Mouse (Mus musculus): ENCODE measurements around the gene Lca5. TPM values are rescaled to one million over a fixed set of nuclear protein-coding genes. Genes with fewer than 3 reads are reported as not detected.
A peak's percentile ranks its signal among the peaks of the same experiment; 100 is the strongest.

Lca5 gene
- total RNA-seq, 1 experiment from 2014 or later, result 4.8 TPM

DNA sequence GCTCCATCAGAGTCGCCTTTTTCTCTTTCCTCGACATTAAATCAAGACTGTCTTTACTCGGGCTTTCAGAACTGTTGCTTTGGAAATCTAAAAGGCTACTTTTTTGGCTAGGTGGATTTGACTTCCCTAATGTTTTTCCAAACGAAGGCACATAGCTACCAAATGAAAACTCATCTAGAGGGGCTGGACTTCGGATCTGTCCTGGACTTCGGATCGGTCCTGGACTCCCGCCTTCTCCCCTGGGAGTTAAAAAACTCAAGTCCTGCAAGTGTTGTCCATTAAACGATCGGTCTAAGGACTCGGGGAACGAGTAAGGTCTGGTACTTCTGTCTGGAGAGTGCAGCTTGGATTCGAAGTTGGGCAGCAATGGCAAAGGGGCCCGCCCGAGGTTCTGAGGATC lies 45.5 kb downstream of the Lca5 start:
- ATAC-seq (replicated peaks; ENCODE audit: low read depth, poor library complexity, severe bottlenecking), result no peak

GRCm38 (mm10) chr9:83391996-83392395 lies 48.9 kb downstream of the Lca5 start:
- 0 out of 2 replicates have a peak, but pooled peaks have one; percentile 11 for ATAC-seq (replicated peaks; ENCODE audit: low read depth, poor library complexity, severe bottlenecking)

DNA sequence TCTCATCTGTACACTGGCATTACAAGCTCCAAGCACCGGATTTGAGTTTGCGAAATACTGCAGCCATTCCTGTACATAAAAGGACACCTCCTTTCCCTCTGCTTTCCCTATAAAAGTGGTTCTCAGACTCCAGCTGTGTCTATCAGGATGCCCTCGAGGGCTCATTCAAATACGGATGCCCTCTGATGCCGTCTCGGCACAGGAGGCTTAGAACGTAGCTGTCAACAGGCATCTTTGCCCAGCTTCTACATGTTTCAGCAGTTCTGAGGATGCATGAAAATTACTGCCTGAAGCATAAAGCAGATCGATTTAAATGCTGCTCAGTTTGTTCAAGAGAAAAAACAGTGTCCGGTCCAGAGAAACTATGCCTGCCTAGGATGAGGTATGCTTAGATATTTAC lies 51.4 kb downstream of the Lca5 start:
- no peak for ATAC-seq (replicated peaks; ENCODE audit: low read depth, poor library complexity, severe bottlenecking)

GRCm38 (mm10) chr9:83386264-83386855 lies 54.6 kb downstream of the Lca5 start:
- ATAC-seq (replicated peaks; ENCODE audit: low read depth, poor library complexity, severe bottlenecking), result no peak

DNA sequence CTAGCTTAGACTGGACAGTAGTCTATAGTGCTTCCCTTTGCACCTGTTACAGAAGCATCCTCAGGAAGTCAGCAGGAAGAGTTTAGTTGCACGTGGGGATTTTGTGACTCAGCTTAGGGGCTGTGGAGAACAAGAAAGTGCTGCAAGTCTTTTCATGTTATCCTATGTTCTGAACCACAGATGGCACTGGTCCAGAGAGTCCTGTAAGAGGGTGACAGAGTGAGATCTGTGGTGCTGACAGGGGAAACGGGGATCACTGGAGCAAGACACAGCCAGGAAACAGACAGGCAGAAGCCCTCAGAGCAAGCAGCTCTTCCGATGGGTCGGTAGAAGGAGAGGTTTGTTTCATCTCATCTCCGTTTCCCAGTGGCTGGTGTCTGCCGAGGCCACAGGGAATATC lies 55.6 kb downstream of the Lca5 start:
- ATAC-seq (replicated peaks; ENCODE audit: low read depth, poor library complexity, severe bottlenecking), result peak; percentile 47

DNA sequence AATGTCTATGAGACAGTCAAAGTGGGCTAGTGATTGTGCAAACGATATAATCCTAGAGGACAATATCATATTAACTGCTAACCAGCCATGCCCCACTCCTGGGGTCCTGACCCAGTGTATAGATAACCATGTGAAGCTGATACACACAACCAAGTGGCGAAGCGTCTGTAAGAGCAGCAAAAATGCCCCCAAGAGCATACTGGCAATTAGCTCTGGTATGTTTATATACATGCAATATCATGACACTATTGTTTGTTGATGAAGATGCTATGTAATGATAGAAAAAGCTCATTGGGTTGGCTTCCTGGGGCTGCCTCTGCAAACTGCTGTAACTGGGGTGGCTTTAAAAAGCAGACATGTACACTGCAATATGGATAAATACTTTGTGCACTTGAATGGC lies 57.7 kb downstream of the Lca5 start:
- ATAC-seq (replicated peaks; ENCODE audit: low read depth, poor library complexity, severe bottlenecking), result no peak

DNA sequence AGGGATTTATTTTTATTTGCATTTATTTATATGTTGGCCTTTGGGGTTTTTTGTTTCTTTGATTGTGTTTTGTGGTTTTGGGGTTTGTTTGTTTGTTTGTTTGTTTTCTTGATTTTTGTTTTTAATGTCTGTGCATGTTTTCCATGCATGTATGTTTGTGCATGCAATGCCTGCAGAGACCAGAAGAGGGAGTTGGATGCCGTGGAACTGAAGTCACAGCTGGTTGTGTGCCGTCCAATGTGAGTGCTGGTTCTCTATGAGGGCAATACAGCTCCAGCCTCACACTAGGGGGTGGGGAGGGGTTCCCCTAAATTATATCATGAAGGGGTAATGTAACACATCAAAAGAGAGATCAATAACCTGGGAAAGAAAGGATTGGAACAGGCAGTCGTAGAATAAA lies 58.2 kb downstream of the Lca5 start:
- ATAC-seq (replicated peaks; ENCODE audit: low read depth, poor library complexity, severe bottlenecking), result peak; percentile 73

DNA sequence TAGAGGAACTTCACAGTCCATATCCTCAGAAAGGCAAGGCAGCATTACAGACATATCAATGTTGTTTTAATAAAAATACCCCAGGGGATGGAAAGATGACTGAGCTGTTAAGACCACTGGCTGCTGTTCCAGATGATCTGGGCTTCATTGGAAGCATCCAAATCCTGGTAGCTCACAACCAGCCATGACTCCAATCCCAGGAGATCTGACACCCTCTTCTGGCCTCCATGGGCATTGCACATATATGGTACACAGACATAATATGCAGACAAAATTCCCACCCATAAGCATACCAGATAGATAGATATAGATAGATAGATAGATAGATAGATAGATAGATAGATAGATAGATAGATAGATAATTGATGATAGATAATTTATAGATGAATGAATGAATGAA lies 59.6 kb downstream of the Lca5 start:
- no peak for ATAC-seq (replicated peaks; ENCODE audit: low read depth, poor library complexity, severe bottlenecking)

GRCm38 (mm10) chr9:83379661-83380060 lies 61.3 kb downstream of the Lca5 start:
- ATAC-seq (replicated peaks; ENCODE audit: low read depth, poor library complexity, severe bottlenecking), result no peak

DNA sequence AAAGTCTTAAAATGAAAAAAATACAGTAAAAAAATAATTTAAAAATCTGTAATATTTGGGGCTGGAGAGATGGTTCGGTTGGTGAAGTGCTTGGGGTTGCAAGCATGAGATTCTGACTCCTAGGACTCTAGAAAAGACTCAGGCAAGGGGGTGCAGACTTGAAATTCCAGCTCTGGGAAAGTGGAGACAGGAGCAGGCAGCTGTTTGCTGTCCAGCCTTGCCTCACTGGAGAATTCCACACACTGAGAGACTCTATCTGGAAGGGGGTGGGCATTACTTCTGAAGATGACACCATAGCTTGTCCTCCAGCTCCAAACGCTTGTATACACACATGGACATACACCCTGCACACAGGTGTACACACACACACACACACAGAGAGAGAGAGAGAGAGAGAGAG lies 63.8 kb downstream of the Lca5 start:
- ATAC-seq (replicated peaks; ENCODE audit: low read depth, poor library complexity, severe bottlenecking), result no peak

DNA sequence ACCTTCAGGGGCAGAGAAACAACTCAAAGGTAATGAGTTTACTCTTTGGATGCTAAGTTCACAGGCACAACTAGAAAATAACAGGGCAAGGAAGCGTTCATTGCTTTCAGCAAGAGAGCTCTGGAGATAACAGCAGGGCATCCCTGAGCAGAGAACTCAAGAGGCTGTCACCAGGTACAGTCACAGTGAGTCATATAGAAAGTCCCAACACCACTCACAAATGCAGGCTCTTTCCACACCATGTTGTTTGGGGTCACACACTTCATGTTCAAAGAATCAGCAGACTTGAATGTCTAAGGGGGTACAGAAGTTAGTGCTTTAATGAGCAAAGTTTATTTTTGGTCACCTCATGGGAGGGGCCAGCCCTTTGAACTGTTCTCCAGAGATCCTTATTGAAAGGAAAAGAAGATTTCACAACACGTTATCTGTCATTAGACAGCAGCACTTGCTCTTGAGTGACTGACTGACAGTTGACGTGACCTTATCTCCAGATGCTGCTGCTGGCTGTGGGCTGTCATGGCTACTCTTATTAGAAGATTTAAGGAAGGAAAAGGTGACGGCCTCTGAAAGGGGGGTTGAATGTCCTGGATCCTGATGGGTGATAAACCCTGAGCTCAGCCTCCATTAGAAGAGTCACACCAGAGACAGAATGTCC lies 65.3 kb downstream of the Lca5 start:
- peak; percentile 73 for ATAC-seq (replicated peaks; ENCODE audit: low read depth, poor library complexity, severe bottlenecking)

DNA sequence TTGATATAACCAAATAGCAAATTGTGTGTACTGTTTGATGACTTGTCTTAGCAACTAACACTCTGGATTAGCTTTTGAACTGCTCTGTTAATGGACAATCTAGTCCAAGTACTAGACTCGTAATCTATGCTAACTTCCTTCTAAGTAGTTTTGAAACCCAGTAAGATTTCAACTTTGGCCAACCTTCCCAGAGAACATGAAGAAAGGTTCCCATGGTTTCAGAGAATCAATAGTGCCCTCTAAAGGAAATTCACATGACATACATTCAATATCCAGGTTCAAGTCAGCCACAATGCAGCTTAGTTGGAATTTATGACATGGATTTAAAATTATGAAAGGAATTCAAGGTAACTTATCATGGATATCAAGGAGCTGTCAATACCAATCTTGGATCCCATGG lies 70.0 kb downstream of the Lca5 start:
- 0 out of 2 replicates have a peak, but pooled peaks have one; percentile 27 for ATAC-seq (replicated peaks; ENCODE audit: low read depth, poor library complexity, severe bottlenecking)

- no peak for ATAC-seq (replicated peaks; ENCODE audit: low read depth, poor library complexity, severe bottlenecking)
Observed at GRCm38 (mm10) chr9:83368234-83368633, 72.7 kb downstream of the Lca5 start.

GRCm38 (mm10) chr9:83355802-83356201 lies 85.1 kb downstream of the Lca5 start:
- ATAC-seq (replicated peaks; ENCODE audit: low read depth, poor library complexity, severe bottlenecking), result no peak

GRCm38 (mm10) chr9:83353316-83353715 lies 87.6 kb downstream of the Lca5 start:
- ATAC-seq (replicated peaks; ENCODE audit: low read depth, poor library complexity, severe bottlenecking), result no peak

DNA sequence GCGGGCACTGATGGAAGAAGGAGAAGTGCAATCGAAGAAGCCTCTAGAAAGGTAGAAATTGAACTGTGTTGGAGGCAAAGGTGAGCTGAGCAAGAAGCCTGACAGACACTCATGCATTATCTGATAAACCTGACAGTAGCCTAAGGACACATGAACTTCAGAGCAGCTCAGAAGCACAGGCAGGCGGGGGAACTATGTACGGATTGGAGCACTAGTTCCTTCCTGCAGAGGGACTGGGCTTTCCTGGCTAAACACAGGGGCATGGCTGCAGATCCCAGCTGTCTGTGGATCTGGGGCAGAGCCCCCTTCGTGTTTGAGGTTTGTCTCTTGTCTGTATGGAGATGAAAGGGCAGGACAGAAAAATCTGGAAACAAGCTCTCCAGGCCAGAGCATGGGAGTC lies 89.8 kb downstream of the Lca5 start:
- ATAC-seq (replicated peaks; ENCODE audit: low read depth, poor library complexity, severe bottlenecking), result no peak

- no peak for ATAC-seq (replicated peaks; ENCODE audit: low read depth, poor library complexity, severe bottlenecking)
Observed at GRCm38 (mm10) chr9:83350613-83351012, 90.3 kb downstream of the Lca5 start.

- ATAC-seq (replicated peaks; ENCODE audit: low read depth, poor library complexity, severe bottlenecking), result no peak
Observed at GRCm38 (mm10) chr9:83349905-83350304, 91.0 kb downstream of the Lca5 start.

- no peak for ATAC-seq (replicated peaks; ENCODE audit: low read depth, poor library complexity, severe bottlenecking)
Observed at GRCm38 (mm10) chr9:83349504-83349903, 91.4 kb downstream of the Lca5 start.

- ATAC-seq (replicated peaks; ENCODE audit: low read depth, poor library complexity, severe bottlenecking), result no peak
Observed at GRCm38 (mm10) chr9:83347521-83347920, 93.4 kb downstream of the Lca5 start.

DNA sequence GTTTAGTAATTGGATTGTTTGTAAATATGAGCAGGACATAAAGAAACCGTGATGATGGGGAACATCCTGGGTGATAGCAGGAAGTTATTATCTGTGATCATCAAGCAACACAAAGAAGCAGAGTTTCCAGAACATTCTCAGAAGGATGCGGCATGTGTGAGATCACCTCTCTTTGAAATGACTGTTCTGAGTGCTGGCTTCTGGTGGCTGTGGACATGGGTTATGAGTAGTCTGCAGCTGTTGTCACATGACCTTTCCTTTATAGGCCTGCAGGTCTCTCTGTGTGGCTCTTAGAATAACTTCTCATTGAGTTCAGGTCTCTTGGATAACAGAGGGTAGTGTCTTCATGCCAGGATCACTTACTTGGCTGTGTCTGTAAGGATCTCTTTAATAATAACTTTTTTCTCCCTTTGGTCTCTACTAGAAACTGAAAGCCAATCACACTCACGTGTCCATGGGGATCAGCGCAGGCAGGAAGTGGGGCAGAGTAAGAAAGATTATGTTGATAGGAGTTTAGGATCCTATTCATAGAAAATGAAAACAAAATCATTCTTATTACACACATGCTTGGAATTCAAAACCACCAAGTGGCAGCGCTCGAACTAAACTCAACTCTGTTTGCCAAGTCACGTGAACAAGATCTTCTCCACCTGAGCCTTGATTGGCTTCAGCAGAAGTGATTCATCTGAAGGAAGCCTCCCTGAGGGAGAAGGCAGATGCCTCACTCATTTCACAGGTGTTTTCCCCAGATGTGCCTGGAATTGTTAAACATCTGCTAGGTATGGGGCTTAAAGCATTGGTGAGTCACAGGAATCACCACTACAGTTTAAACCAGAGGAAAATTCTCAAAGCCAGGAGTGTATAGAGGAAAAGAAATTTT lies 98.2 kb downstream of the Lca5 start:
- peak; percentile 58; the same call in 1 of the 2 replicates for ATAC-seq (replicated peaks; ENCODE audit: low read depth, poor library complexity, severe bottlenecking)
